Mouse (Mus musculus) macrophage (primary cell): ENCODE measurements around the gene Rfx4. TPM values are rescaled to one million over a fixed set of nuclear protein-coding genes. Genes with fewer than 3 reads are reported as not detected.

Source experiments
- H3K27ac ChIP-seq: fragments of 350-480 bp; formaldehyde crosslinking; 2 replicates; pipeline ENCODE4 v1.9.0; 2021
- H3K36me3 ChIP-seq: fragments of 350-480 bp; formaldehyde crosslinking; 2 replicates; pipeline ENCODE4 v1.9.0; 2021; ENCODE audit errors: inconsistent target
- H3K4me3 ChIP-seq: fragments of 350-480 bp; formaldehyde crosslinking; 2 replicates; pipeline ENCODE4 v1.9.0; 2021; ENCODE audit errors: inconsistent target
- H3K79me2 ChIP-seq: fragments of 350-480 bp; formaldehyde crosslinking; 2 replicates; pipeline ENCODE4 v1.9.0; 2021; ENCODE audit errors: inconsistent target
- WGBS: methylation state at CpG from one replicate; pipeline ENCODE4 v1.1.7; 2026; ENCODE audit warnings: inconsistent platforms; ENCODE audit not compliant: missing documents; 5-methylcytosine and 5-hydroxymethylcytosine counted together
- polyA plus RNA-seq: library from polyadenylated mRNA; stranded (reverse); fragments of 250-400 nt; gene quantifications from 3 replicates; pipeline ENCODE4 v1.2.4, GENCODE M21; 2018; ENCODE audit warnings: inconsistent platforms

Rfx4 gene
- polyA plus RNA-seq, 1 experiment from 2014 or later = not detected

- 89% methylated on average over 4 of the region's 4 CpGs for WGBS
- H3K4me3 ChIP-seq = no peak overlapping the region
Measured at GRCm38 (mm10) chr10:84773889-84774288, 18.0 kb downstream of the Rfx4 start.

GRCm38 (mm10) chr10:84774573-84774972 is 18.7 kb downstream of the Rfx4 start:
- Histone ChIP-seq H3K79me2 (no peaks in the 10 kb centered on the region), H3K27ac (peak overlapping the region; percentile 35), H3K36me3 (no peaks in the 10 kb centered on the region), H3K4me3 (no peak overlapping the region)
- WGBS = 0% methylated on average over 12 of the region's 12 CpGs

More at GRCm38 (mm10) chr10:84773889-84774288, 18.0 kb downstream of the Rfx4 start:
- Histone ChIP-seq H3K79me2 (no peaks in the 10 kb centered on the region), H3K36me3 (no peaks in the 10 kb centered on the region), H3K27ac (peak overlapping the region; percentile 35; the same call in 1 of the 2 replicates)

GRCm38 (mm10) chr10:84777109-84777508 is 21.2 kb downstream of the Rfx4 start:
- Histone ChIP-seq H3K4me3 (no peak overlapping the region), H3K36me3 (no peaks in the 10 kb centered on the region), H3K27ac (no peak overlapping the region), H3K79me2 (no peaks in the 10 kb centered on the region)
- 84% methylated on average over 5 of the region's 5 CpGs for WGBS

- 24% methylated on average over 7 of the region's 7 CpGs for WGBS
- H3K27ac ChIP-seq = no peak overlapping the region
- no peaks in the 10 kb centered on the region for H3K36me3 ChIP-seq
Measured at GRCm38 (mm10) chr10:84777974-84778373, 22.1 kb downstream of the Rfx4 start.

GRCm38 (mm10) chr10:84780828-84781227 is 25.0 kb downstream of the Rfx4 start:
- Histone ChIP-seq H3K79me2 (no peaks in the 10 kb centered on the region), H3K4me3 (no peak overlapping the region), H3K27ac (no peak overlapping the region), H3K36me3 (no peaks in the 10 kb centered on the region)
- 84% methylated on average over 4 of the region's 4 CpGs for WGBS

More at GRCm38 (mm10) chr10:84777974-84778373, 22.1 kb downstream of the Rfx4 start:
- Histone ChIP-seq H3K4me3 (no peak overlapping the region), H3K79me2 (no peaks in the 10 kb centered on the region)

- Histone ChIP-seq H3K27ac (no peak overlapping the region), H3K36me3 (no peaks in the 10 kb centered on the region), H3K4me3 (no peak overlapping the region), H3K79me2 (no peaks in the 10 kb centered on the region)
- WGBS = 11% methylated on average over 4 of the region's 4 CpGs
Measured at GRCm38 (mm10) chr10:84785339-84785738, 29.5 kb downstream of the Rfx4 start.

GRCm38 (mm10) chr10:84790323-84790722 is 34.5 kb downstream of the Rfx4 start:
- Histone ChIP-seq H3K4me3 (no peak overlapping the region), H3K36me3 (no peaks in the 10 kb centered on the region), H3K79me2 (no peaks in the 10 kb centered on the region), H3K27ac (no peak overlapping the region)
- 54% methylated on average over 7 of the region's 8 CpGs for WGBS

GRCm38 (mm10) chr10:84791181-84791580 is 35.3 kb downstream of the Rfx4 start:
- WGBS = 87% methylated on average over 3 of the region's 3 CpGs
- H3K79me2 ChIP-seq = no peaks in the 10 kb centered on the region
- H3K4me3 ChIP-seq = no peak overlapping the region
- H3K36me3 ChIP-seq = no peaks in the 10 kb centered on the region
- H3K27ac ChIP-seq = no peak overlapping the region

GRCm38 (mm10) chr10:84801521-84801920 is 45.7 kb downstream of the Rfx4 start:
- no peak overlapping the region for H3K4me3 ChIP-seq
- WGBS = 46% methylated on average over 4 of the region's 6 CpGs
- H3K79me2 ChIP-seq = no peaks in the 10 kb centered on the region
- H3K27ac ChIP-seq = no peak overlapping the region
- no peaks in the 10 kb centered on the region for H3K36me3 ChIP-seq

- Histone ChIP-seq H3K79me2 (no peaks in the 10 kb centered on the region), H3K27ac (no peak overlapping the region), H3K4me3 (no peak overlapping the region), H3K36me3 (no peaks in the 10 kb centered on the region)
- 91% methylated on average over 13 of the region's 13 CpGs for WGBS
Measured at GRCm38 (mm10) chr10:84803216-84803844, 47.5 kb downstream of the Rfx4 start.

- 56% methylated on average over 3 of the region's 3 CpGs for WGBS
- Histone ChIP-seq H3K79me2 (no peaks in the 10 kb centered on the region), H3K36me3 (no peaks in the 10 kb centered on the region), H3K27ac (no peak overlapping the region), H3K4me3 (no peak overlapping the region)
Measured at GRCm38 (mm10) chr10:84805576-84805975, 49.7 kb downstream of the Rfx4 start.

GRCm38 (mm10) chr10:84807206-84807605 is 51.3 kb downstream of the Rfx4 start:
- Histone ChIP-seq H3K27ac (no peak overlapping the region), H3K79me2 (no peaks in the 10 kb centered on the region), H3K4me3 (no peak overlapping the region), H3K36me3 (no peaks in the 10 kb centered on the region)
- 91% methylated on average over 7 of the region's 9 CpGs for WGBS

- WGBS = 82% methylated on average over 8 of the region's 8 CpGs
- no peaks in the 10 kb centered on the region for H3K79me2 ChIP-seq
- no peak overlapping the region for H3K4me3 ChIP-seq
- H3K27ac ChIP-seq = no peak overlapping the region
- H3K36me3 ChIP-seq = no peaks in the 10 kb centered on the region
Measured at GRCm38 (mm10) chr10:84810030-84810849, 54.4 kb downstream of the Rfx4 start.

GRCm38 (mm10) chr10:84811171-84811912 is 55.5 kb downstream of the Rfx4 start:
- Histone ChIP-seq H3K4me3 (no peak overlapping the region), H3K79me2 (no peaks in the 10 kb centered on the region), H3K36me3 (no peaks in the 10 kb centered on the region), H3K27ac (no peak overlapping the region)
- 95% methylated on average over 11 of the region's 11 CpGs for WGBS

GRCm38 (mm10) chr10:84811913-84812295 is 56.0 kb downstream of the Rfx4 start:
- no peak overlapping the region for H3K27ac ChIP-seq
- no peaks in the 10 kb centered on the region for H3K79me2 ChIP-seq
- H3K4me3 ChIP-seq = no peak overlapping the region
- WGBS = 96% methylated on average over 2 of the region's 2 CpGs
- no peaks in the 10 kb centered on the region for H3K36me3 ChIP-seq
